Mouse (Mus musculus): ENCODE data around the gene Agpat1.

Gene Agpat1

DNA sequence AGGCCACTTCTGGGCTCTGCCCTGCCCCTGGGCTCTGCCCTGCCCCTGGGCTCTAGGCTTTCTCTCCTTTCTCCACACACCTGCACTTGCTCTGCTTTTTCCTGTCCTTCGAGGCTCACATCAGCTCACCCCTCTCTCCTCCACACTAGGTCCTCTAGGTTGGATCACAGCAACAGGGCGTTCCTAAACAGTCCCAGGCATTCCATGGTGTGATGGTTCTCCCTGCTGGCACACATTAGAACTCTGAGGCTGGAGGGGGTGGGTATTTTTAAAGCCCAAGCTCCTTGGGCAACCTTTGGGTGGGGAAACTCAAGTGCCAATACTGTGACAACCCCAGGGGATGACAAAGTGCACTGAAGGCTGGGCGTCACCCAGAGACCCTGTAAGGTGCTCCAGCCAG, 33.4 kb downstream of the Agpat1 start:
- DNase-seq = no peak

DNA sequence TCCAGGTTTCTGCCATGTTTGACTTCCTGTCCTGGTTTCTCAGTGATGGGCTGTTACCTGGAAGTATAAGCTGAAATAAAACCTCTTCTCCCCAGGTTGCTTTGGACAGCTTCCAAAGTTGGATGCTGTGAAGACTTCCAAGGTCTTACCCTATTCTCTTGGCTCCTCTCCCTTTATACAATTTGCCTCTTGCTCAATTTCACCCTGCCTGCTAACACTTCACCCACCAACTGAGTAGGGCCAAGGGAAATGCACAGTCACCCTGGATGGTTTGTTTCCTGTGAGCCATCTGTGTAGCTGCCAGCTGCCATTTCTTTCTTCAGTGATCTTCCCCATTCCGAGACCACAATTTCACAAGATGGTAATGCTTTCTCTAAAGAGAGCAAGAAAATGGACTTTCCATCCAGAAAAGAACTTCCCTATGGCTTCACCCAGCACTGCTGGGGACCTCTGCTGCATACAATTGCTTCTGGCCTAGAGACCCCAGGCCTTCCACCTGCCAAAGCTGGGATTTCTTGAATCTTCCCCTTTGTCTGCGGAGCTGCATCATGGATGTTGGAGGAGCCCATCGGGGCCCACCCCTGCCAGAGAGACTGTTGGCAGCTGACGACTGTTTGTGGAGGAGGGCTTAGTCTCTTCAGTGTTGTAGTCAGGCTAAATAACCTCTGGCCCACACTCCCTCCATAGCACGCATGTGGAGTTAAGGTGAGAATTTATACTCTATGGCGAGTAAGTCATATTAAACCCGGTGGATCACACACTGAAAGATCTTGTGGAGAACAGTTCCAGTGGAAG, 35.6 kb downstream of the Agpat1 start:
- peak; percentile 40 for DNase-seq

DNA sequence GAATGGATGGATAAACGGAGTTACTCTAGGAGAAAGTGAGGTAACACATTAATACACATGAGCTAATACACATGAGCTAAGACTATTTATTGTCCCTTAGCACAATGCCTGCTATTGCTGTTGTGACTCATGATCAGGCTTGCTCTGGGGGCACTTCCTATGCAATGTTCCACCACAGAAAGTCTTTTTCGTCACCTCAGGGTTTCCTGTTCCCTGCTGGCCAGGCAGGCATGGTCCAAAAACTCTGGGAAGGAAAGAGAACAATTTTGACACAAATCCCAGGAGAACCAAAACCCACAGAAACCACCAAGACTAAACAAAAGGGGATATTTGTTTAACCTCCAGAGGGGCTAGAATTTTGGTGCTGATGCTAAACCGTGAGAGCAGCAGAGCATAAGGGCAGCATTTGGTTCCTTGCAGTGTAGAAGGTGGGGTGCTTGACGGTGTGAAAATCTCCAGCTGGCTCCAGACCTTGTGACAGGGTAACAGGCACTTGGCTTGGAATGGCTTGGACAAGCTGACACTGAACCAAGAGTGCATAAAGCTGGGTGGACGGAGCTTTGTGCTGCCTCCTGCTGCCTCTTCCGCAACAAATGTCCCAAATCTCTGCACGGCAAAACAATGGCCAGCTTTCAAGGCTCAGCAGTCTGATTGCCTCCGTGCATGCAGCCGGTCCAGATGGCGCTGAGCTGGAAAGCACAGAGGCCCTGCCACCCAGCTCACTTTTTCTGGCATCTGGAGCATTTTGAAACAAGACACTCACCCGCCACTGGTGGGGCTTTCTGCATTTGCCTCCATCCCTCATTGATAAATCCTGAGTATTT, 36.9 kb downstream of the Agpat1 start:
- DNase-seq = peak; percentile 86

DNA sequence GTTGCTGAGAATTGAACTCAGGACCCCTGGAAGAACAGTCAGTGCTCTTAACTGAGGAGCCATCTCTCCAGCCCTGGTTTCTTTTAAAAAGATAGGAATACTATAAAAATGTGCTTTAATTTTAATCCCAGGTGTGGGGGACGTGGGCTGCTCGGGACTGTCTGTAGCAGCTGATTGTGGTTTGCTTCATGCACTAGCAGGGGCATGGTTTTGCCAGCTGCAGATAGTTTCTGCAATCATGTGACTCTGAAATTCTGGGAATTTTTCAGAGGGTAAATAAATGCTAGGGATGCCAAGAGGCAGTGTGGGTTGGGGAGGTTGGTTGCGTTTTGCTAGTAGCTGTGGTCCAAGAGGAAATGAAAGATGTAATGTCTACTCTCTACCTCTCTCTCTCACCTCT, 37.9 kb downstream of the Agpat1 start:
- DNase-seq = peak; percentile 28

DNA sequence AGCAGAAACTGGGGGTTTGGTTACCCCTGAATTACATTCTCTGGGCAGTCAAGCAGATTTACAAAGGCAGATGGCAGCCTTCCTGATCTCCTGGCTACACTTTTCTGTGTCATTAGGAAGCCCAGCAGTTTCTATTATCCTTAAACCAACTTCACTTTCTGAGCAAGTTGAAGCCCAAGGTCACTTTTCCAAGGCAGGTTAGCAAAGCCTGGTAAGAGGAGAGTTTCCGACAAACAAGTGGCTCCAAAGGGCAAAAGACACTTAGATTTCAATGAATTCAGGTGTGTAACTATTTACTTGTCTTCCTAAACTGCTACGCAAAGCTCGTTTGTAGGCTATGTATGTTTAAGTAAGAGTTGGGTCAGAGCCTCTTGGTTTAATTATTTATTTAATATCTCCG, 39.3 kb downstream of the Agpat1 start:
- DNase-seq = no peak

DNA sequence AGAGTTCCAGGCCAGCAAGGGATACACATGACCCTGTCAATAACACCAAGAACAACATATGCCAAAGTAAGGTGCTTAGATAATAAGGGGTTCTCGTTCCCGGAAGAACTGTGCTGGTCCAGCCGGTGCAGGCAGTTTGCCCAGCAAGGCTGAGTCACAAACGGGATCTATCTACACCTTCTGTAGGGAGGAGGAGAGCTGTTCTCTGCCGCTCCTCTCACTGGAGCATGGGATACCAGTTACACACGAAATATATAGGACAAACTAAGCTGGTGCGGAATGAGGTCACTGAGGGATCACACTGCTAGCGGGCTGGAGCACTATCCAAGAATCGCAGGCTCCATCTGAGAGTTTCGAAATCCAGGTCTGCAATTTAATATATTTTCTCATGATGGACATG, 39.9 kb downstream of the Agpat1 start:
- peak; percentile 67 for DNase-seq

DNA sequence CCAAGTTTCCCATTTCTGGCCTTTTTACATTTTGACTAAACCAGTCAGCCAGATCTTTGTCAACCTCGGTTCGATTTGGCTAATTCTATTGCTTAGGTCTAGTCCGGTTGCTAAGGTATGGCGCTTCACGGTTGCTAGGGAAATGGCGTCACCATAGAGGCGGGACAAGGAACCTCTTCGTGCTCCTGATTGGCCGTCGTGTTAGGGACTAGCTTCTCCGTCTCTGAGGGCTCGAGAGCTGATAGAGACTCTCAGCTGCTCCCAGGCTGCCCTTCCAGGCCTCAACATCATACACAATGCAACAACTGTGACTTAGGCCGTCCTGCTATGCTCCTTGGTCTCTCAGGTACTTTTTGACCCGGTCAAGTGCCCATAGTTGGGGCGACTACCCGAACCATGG, 40.5 kb downstream of the Agpat1 start, which contains the start of gene Fkbpl:
Gene Fkbpl, plus strand, starts transcription at position 157 of the 400 bp plus-strand sequence.
- DNase-seq = peak; percentile 96

DNA sequence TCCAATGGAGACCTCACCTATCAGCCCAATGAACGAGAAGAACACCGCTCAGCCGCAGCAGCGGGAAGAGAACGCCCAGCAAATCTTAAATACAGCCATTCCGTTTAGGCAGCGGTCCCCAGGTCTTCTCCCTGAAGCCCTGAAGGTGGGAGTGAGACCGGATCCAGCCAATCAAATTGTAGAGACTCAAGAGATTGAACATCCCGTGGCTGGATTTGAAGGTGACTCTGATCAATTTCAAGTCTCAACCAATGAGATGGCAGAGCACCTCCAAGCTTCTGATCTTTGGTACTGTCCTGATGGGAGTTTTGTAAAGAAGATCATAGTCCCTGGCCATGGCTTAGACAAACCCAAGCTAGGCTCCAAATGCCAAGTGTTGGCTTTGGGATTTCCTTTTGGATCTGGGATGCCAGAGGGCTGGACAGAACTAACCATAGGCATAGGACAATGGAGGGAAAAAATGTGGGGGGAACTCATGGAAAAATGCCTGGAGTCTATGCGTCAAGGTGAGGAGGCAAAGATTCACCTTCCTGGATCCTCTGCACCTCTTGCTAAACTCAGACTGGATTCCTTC, 41.3 kb downstream of the Agpat1 start:
- DNase-seq = peak; percentile 34

DNA sequence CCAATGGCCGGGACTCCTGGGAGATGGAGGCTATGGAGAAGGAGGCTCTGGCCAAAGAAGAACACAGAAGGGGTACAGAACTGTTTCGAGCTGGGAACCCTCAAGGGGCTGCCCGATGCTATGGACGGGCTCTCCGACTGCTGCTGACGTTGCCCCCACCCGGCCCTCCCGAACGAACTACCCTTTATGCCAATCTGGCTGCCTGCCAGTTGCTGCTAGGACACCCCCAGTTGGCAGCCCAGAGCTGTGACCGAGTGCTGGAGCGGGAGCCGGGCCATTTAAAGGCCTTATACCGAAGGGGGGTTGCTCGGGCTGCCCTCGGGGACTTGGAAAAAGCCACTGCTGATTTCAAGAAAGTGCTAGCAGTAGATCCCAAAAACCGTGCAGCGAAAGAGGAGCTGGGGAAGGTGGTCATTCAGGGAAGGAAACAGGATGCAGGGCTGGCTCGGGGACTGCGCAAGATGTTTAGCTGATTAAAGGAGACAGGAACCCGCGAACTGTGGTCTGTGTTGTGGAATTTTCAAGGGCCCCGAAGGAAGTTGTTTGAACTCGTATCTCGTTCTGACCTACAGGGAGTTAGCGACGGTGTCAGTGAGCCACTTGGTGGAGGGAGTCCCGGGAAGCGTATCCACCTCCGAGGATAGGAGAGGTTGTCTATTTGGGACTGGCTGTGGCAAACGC, 41.9 kb downstream of the Agpat1 start:
- DNase-seq = peak; percentile 53

DNA sequence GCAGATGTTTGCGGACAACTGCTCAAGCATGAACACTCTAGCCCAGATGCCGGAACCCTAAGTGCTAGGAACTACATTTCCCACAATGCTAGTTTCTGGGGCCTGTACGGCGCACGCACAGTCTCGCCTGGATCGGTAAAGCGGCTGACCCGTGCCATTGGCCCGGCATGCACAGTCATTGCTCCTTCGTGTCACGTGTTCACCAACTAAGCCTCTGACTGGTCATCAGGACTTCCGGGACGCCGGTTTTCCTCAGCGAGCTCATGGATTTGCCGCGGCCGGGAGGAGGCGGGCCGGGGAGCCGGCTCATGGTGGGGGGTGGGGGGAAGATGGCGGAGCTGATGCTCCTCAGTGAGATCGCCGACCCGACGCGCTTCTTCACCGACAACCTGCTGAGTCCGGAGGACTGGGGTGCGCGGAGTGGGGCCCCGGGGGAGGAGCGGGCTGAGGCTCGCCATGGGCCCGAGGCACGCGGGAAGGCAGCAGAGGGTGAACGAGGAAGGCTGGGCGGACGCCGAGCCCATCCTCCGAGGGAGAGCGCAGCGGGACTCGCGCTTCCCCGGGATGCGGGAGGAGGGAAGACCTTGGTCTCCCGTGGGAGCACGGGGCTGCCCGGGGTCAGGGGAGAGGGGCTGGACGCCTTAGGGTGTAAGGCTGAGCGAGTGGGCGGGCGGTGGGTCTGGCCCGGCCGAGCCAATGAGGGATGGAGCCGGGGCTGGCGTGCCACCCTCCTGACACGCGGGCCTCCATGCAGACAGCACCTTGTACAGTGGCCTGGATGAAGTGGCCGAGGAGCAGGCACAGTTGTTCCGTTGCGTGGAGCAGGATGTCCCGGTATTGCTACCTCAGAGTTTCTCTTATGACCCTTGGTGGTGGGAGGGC, 43.1 kb downstream of the Agpat1 start, which contains the start of gene Atf6b:
Gene Atf6b, plus strand, starts transcription at position 241 of the 882 bp plus-strand sequence.
- peak; percentile 93 for DNase-seq

DNA sequence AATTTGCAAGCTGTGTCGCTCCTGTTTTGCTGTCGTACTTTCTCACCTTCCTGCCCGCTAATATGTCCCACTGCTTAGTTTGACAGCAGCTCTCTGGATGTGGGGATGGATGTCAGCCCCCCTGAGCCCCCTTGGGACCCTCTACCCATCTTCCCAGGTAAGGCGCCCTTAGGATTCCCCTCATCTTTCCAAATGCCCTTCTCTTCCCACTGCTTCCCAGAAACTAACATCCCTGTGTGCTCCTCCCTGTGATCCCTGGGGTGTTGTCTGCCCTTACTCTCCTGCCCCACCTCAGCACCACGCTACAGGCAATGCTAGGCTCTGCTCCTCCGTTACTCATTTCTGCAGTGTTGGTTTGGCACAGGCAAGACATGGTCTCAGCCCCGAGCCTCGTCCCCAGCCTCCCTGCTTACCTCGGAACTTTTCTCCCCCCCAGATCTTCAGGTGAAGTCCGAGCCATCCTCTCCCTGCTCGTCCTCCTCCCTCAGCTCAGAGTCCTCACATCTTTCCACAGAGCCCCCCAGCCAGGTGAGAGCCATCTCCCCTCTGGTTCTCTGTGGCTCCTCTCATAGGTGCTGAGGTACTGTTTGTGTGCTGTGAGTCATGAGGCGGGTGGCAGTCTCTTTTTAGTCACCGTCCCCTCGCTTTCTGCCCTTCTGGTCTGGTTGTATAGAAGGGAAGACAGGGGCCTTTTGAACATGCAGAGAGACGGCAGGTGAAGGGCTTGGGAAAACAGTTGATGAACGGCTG, 44.3 kb downstream of the Agpat1 start:
- peak; percentile 23 for DNase-seq

DNA sequence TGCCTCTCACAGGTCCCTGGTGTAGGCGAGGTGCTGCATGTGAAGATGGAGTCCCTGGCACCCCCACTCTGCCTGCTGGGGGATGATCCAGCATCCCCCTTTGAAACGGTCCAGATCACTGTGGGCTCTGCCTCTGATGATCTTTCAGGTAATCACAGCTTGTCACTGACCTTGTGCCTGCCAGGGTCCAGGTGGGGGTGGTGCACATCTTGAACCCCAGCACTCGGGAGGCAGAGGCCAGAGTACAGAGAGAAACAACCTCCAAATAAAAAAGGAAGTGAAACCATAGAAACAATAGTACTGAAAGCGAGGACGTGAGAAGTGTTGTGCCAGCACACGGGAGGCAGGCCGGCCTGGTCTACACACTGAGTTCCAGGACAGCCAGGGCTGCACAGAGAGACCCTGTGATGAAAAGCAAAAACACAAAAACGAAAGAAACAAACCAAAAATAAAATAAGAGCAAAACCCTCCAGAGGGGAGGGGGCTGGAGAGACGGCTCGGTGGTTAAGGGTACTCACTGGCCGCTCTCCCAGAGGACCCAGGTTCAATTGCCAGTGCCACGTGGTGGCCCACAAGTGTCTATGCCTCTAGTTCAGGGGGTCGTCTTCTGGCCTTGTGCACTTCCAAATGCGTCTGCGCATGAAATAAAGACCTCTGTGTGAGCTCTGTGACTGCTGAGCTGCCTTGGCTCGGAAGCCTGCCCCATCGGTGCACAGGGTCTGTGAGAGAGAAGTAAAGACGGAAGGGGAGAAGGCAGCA, 45.2 kb downstream of the Agpat1 start:
- peak; percentile 32 for DNase-seq

DNA sequence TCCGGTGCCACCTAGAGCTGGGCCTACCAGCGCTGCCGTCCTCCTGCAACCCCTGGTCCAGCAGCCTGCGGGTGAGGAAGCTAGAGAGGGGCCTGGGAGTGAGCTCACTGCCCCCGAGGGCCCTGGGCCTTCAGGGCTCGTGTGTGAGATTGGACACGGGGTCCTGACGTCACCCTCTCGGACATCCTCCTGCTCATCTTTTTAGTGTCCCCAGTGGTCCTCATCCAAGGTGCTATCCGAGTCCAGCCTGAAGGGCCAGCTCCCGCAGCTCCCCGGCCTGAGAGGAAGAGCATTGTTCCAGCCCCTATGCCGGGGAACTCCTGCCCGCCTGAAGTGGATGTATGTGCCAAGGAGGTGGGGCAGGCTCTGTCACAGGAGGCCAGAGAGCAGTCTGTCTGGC, 46.7 kb downstream of the Agpat1 start:
- peak; percentile 24 for DNase-seq

DNA sequence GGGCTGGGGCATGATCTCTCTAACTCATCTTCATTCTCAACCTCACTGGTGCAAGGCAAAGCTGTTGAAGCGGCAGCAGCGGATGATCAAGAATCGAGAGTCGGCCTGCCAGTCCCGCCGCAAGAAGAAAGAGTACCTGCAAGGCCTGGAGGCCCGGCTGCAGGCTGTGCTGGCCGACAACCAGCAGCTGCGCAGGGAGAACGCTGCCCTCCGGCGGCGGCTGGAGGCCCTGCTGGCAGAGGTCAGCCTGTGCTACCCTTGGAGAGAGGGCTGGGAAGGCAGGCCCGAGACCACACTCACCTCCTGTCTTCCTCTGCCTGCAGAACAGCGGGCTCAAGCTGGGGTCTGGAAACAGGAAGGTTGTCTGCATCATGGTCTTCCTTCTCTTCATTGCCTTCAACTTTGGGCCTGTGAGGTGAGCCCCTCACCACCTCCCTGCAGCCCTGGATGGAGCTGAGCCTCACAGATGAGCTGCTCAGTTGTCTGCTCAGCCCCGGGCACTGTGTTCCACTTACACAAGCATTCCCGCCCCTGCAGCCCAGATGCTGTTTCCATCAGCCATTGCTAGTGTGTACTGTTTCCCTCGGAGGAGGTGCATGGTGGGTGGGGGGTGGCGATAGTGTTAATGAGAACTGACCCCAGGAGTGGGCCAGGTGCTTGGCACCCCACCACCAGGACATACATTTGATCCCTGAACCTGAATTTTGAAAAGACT, 47.6 kb downstream of the Agpat1 start:
- DNase-seq = peak; percentile 33

DNA sequence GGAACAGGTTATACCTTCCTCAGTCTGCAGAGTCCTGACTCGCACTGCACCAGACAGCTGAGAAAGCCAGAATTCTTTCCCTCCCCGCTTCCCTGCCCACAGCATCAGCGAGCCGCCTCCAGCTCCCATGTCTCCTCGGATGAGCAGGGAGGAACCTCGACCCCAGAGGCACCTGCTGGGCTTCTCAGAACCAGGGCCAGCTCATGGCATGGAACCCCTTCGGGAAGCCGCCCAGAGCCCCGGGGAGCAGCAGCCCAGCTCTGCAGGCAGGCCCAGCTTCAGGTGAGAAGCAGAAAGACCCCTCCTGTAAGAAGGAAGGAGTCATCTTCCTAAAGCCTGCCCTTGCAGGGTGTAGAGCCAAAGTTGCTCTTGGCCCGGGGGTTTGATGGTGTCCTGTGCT, 48.5 kb downstream of the Agpat1 start:
- DNase-seq = peak; percentile 14

DNA sequence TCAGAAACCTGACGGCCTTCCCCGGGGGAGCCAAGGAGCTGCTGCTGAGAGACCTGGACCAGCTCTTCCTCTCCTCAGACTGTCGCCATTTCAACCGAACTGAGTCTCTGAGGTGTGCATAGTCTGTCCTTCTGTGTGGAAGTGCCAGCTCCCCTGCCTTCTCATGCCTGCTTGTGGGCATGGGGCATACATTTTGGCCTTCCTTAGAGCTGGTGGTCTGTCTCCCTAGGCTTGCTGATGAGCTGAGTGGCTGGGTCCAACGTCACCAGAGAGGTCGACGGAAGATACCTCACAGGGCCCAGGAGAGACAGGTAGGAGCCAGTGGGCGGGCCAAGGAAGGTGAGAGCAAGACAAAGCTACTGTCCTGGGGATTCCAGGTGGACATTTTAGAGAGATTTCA, 48.9 kb downstream of the Agpat1 start:
- DNase-seq = no peak

DNA sequence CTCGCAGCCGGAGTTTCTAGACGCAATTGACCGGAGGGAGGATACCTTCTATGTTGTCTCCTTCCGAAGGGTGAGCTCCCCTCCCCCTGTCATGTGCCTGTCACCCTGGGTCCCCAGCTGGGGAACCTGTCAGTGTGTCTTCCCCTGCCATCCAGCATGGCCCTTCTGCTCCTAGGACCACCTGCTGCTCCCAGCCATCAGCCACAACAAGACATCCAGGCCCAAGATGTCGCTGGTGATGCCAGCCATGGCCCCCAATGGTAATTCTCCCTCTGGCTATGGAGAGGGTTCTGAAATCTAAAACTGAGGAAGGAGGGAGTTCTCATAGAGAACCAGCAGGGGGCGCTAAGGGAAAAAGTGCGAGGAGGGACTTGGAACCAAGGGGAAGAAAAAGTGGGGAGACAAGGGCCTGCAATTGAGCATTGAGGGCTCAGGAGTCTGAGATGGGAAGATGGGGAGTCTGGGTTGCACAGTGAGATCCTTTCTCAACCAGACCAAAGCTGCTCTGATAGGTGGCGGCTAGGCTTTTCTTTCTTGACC, 49.8 kb downstream of the Agpat1 start:
- peak; percentile 60 for DNase-seq

DNA sequence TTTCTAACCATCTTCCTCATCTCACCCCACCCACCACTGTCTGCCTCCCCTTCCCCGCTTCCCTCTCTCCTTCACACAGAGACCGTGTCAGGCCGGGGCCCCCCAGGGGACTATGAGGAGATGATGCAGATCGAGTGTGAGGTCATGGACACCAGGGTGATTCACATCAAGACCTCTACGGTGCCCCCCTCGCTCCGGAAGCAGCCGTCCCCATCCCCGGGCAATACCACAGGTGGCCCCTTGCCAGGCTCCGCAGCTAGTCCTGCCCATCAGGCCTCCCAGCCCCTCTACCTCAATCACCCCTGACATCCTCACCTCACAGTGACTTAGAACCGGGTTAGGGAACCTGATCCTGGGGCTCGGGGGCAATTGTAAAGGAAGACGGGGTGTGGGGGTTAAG, 50.3 kb downstream of the Agpat1 start:
- DNase-seq = peak; percentile 22

DNA sequence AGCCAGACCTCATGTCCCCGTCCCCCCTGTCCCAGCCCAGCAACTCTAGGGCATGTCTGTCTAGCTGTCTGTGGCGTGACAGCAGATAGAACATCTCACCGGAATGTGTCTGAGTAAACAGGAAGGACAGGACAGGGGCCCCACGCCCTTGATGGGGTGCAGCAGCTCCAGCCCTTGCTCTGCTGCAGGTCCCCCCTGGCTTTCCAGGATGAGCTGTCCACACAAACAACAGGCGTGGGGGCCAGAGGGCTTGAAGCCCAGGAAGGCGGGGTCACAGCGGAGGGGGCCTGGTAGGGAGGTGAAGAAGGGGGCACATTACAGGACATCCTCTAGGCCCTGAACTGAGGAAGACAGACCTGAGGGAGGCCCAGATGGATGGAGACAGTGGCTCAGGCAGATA, 51.1 kb downstream of the Agpat1 start:
- DNase-seq = peak; percentile 9
